Mouse (Mus musculus): ENCODE data around the gene Setd7. TPM values are rescaled to one million over a fixed set of nuclear protein-coding genes. Genes with fewer than 3 reads are reported as not detected.
A peak's percentile ranks its signal among the peaks of the same experiment; 100 is the strongest.

Setd7 gene
- polyA plus RNA-seq, 1 experiment from 2014 or later, result 0.64 TPM

DNA sequence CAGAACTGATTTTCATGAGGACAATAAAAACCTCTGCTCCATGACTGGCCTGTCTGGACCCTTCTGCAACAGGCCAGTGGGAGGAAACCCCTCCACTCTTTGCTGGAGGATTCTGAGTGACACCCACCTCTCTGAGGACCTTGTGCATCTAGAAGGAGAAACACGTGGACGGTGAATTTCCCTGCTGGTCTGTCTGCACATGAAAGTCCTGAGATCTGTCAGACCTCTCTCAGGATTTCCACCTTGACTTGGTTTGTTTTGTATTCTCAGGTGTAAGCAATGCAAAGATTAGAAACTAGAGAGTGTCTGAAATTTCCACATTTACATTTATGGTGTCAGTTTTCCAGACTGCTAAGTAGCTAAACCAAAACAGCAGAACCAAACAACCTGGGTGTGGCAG is 8.5 kb downstream of the Setd7 start:
- Histone ChIP-seq H3K9me3 (replicated peaks; ENCODE audit: control insufficient read depth, low read length) (no peaks in the 10 kb centered on the region), H3K9ac (ENCODE audit: low read depth, low read length) (no peak overlapping the region), H3K4me1 (ENCODE audit: control insufficient read depth, low read depth, low read length) (peaks cover 14% of the 10 kb centered on the region), H3K27me3 (ENCODE audit: control insufficient read depth, insufficient read depth, low read depth, low read length) (no peaks in the 10 kb centered on the region), H3K36me3 (ENCODE audit: control insufficient read depth, insufficient read depth) (no peaks in the 10 kb centered on the region), H3K27ac (ENCODE audit: low read length) (no peak overlapping the region), H3K4me2 (ENCODE audit: low read depth, low read length) (no peak overlapping the region), H3K4me3 (ENCODE audit: low read depth, low read length) (no peak overlapping the region)
- 80% methylated on average over 2 of the region's 2 CpGs for WGBS (ENCODE audit: insufficient replicate concordance)
- no peak for ATAC-seq (ENCODE audit: low read depth)

- H3K27me3 ChIP-seq (ENCODE audit: control insufficient read depth, insufficient read depth, low read depth, low read length), result no peaks in the 10 kb centered on the region
- H3K4me2 ChIP-seq (ENCODE audit: low read depth, low read length), result no peak overlapping the region
- no peaks in the 10 kb centered on the region for H3K36me3 ChIP-seq (ENCODE audit: control insufficient read depth, insufficient read depth)
- ATAC-seq (ENCODE audit: low read depth), result no peak
- no peak overlapping the region for H3K4me3 ChIP-seq (ENCODE audit: low read depth, low read length)
- no peak overlapping the region for H3K9ac ChIP-seq (ENCODE audit: low read depth, low read length)
- H3K4me1 ChIP-seq (ENCODE audit: control insufficient read depth, low read depth, low read length), result peaks cover 9% of the 10 kb centered on the region
- H3K27ac ChIP-seq (ENCODE audit: low read length), result no peak overlapping the region
- 82% methylated on average over 17 of the region's 17 CpGs for WGBS (ENCODE audit: insufficient replicate concordance)
- H3K9me3 ChIP-seq (replicated peaks; ENCODE audit: control insufficient read depth, low read length), result no peaks in the 10 kb centered on the region
Measured at GRCm38 (mm10) chr3:51548987-51549579, 11.6 kb downstream of the Setd7 start.

DNA sequence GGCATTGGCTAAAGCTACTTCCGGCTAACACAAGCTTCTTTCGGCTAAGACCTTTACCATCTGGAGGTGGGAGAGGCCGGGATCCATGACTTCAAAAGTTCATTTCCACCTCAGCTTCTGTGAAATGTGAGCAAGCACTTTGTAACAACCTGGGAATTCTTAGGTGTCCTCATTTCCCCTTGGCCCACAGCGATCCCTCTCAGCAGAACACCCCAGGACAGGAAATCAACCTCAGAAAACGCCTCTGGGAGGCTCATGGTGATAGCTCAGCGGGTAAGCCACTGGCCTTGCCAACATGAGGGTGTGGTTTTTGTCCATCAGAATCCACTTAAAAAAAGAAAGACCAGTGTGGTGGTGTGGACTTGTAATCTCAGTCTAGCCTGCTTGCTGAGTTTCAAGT is 13.1 kb downstream of the Setd7 start:
- Histone ChIP-seq H3K4me3 (ENCODE audit: low read depth, low read length) (no peak overlapping the region), H3K4me2 (ENCODE audit: low read depth, low read length) (no peak overlapping the region), H3K27ac (ENCODE audit: low read length) (no peak overlapping the region), H3K27me3 (ENCODE audit: control insufficient read depth, insufficient read depth, low read depth, low read length) (no peaks in the 10 kb centered on the region), H3K4me1 (ENCODE audit: control insufficient read depth, low read depth, low read length) (peaks cover 2% of the 10 kb centered on the region), H3K36me3 (ENCODE audit: control insufficient read depth, insufficient read depth) (no peaks in the 10 kb centered on the region), H3K9me3 (replicated peaks; ENCODE audit: control insufficient read depth, low read length) (no peaks in the 10 kb centered on the region), H3K9ac (ENCODE audit: low read depth, low read length) (no peak overlapping the region)
- no peak for ATAC-seq (ENCODE audit: low read depth)
- 72% methylated on average over 6 of the region's 6 CpGs for WGBS (ENCODE audit: insufficient replicate concordance)

- ATAC-seq (ENCODE audit: low read depth), result no peak
- Histone ChIP-seq H3K36me3 (ENCODE audit: control insufficient read depth, insufficient read depth) (no peaks in the 10 kb centered on the region; the same call in 1 of the 2 replicates), H3K4me1 (ENCODE audit: control insufficient read depth, low read depth, low read length) (peaks cover 5% of the 10 kb centered on the region), H3K27me3 (ENCODE audit: control insufficient read depth, insufficient read depth, low read depth, low read length) (no peaks in the 10 kb centered on the region), H3K4me2 (ENCODE audit: low read depth, low read length) (no peak overlapping the region), H3K9me3 (replicated peaks; ENCODE audit: control insufficient read depth, low read length) (no peaks in the 10 kb centered on the region), H3K4me3 (ENCODE audit: low read depth, low read length) (no peak overlapping the region), H3K27ac (ENCODE audit: low read length) (no peak overlapping the region), H3K9ac (ENCODE audit: low read depth, low read length) (no peak overlapping the region)
- WGBS (ENCODE audit: insufficient replicate concordance), result 78% methylated on average over 19 of the region's 19 CpGs
Measured at GRCm38 (mm10) chr3:51544442-51545128, 16.1 kb downstream of the Setd7 start.

DNA sequence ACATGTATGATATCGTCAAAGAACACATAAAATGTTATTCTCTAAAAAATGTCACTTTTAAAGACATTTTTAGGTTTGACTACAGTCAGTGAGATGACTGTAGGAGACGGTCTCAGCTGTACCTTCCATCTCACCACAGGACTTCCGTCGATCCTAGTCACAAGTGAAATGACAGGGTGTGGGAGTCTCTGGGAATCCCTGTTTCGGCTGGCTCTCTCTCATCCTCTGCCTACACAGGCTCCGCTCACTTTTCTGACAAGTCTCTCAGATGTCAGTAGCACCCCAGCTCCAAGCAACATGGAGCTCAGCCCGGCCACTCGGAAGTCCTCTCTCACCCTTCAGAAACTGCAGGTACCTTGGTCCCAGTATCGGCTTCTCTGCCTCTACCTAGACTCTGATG is 20.0 kb downstream of the Setd7 start:
- ATAC-seq (ENCODE audit: low read depth), result no peak
- Histone ChIP-seq H3K4me2 (ENCODE audit: low read depth, low read length) (no peak overlapping the region), H3K9me3 (replicated peaks; ENCODE audit: control insufficient read depth, low read length) (no peaks in the 10 kb centered on the region), H3K4me1 (ENCODE audit: control insufficient read depth, low read depth, low read length) (peaks cover 5% of the 10 kb centered on the region), H3K27ac (ENCODE audit: low read length) (no peak overlapping the region), H3K36me3 (ENCODE audit: control insufficient read depth, insufficient read depth) (no peaks in the 10 kb centered on the region; the same call in 1 of the 2 replicates), H3K4me3 (ENCODE audit: low read depth, low read length) (no peak overlapping the region), H3K9ac (ENCODE audit: low read depth, low read length) (no peak overlapping the region), H3K27me3 (ENCODE audit: control insufficient read depth, insufficient read depth, low read depth, low read length) (no peaks in the 10 kb centered on the region)
- WGBS (ENCODE audit: insufficient replicate concordance), result 85% methylated on average over 9 of the region's 9 CpGs

DNA sequence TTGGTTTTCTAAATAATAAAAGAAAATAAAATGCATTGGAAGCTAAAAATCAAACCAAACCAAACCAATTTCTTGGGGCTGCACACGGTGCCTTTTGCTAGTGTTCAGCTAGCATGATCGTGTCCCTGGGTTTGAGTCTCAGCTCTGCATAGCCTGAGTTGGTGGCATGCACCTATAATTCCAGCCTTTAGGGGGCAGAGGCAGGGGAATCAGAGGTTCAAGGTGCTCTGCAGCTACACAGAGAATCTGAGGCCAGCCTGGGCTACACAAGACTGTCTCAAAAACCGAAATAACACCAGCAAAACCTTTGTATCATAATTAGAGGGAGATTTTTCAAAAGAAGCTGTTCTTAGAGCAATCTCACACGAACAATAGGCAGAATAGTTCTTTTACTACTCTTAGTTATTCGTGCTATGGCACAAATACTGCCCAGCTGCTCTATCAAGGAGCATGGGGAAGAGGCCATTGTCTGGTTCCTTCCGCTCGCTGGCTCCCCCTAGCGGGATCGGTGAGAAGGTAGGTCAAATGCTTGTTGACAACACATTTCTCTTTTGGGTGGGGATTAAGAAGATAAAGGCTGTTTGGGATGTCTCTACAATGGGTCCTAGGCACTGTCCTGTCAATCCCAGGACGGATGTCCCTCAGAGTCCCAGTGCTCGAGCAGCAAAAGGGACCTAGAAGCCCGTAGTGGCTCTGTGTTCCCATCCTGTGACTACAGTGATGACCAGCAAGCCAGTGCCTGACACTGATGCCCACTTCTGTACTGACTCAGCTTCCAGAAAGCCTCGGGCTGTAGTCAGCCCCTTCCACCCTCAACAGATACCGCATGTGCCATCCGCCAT is 20.9 kb downstream of the Setd7 start:
- 37% methylated on average over 15 of the region's 15 CpGs for WGBS (ENCODE audit: insufficient replicate concordance)
- Histone ChIP-seq H3K4me1 (ENCODE audit: control insufficient read depth, low read depth, low read length) (peaks cover 5% of the 10 kb centered on the region), H3K4me2 (ENCODE audit: low read depth, low read length) (no peak overlapping the region), H3K4me3 (ENCODE audit: low read depth, low read length) (no peak overlapping the region), H3K36me3 (ENCODE audit: control insufficient read depth, insufficient read depth) (no peaks in the 10 kb centered on the region; the same call in 1 of the 2 replicates), H3K27me3 (ENCODE audit: control insufficient read depth, insufficient read depth, low read depth, low read length) (no peaks in the 10 kb centered on the region), H3K9me3 (replicated peaks; ENCODE audit: control insufficient read depth, low read length) (no peaks in the 10 kb centered on the region), H3K9ac (ENCODE audit: low read depth, low read length) (no peak overlapping the region), H3K27ac (ENCODE audit: low read length) (no peak overlapping the region; the same call in 1 of the 2 replicates)
- ATAC-seq (ENCODE audit: low read depth), result peak; percentile 21; the same call in 1 of the 2 replicates

GRCm38 (mm10) chr3:51534013-51534412 is 26.7 kb downstream of the Setd7 start:
- ATAC-seq (ENCODE audit: low read depth), result no peak
- no peak overlapping the region for H3K4me2 ChIP-seq (ENCODE audit: low read depth, low read length)
- WGBS (ENCODE audit: insufficient replicate concordance), result 85% methylated on average over 9 of the region's 9 CpGs
- H3K27me3 ChIP-seq (ENCODE audit: control insufficient read depth, insufficient read depth, low read depth, low read length), result no peaks in the 10 kb centered on the region
- H3K4me1 ChIP-seq (ENCODE audit: control insufficient read depth, low read depth, low read length), result peaks cover 3% of the 10 kb centered on the region; the same call in 1 of the 2 replicates
- H3K4me3 ChIP-seq (ENCODE audit: low read depth, low read length), result no peak overlapping the region
- no peak overlapping the region for H3K9ac ChIP-seq (ENCODE audit: low read depth, low read length)
- no peaks in the 10 kb centered on the region for H3K9me3 ChIP-seq (replicated peaks; ENCODE audit: control insufficient read depth, low read length)
- H3K36me3 ChIP-seq (ENCODE audit: control insufficient read depth, insufficient read depth), result peaks cover 2% of the 10 kb centered on the region; the same call in 1 of the 2 replicates
- H3K27ac ChIP-seq (ENCODE audit: low read length), result no peak overlapping the region

GRCm38 (mm10) chr3:51533573-51533972 is 27.1 kb downstream of the Setd7 start:
- Histone ChIP-seq H3K27ac (ENCODE audit: low read length) (no peak overlapping the region), H3K4me2 (ENCODE audit: low read depth, low read length) (no peak overlapping the region), H3K4me3 (ENCODE audit: low read depth, low read length) (no peak overlapping the region), H3K4me1 (ENCODE audit: control insufficient read depth, low read depth, low read length) (peaks cover 3% of the 10 kb centered on the region; the same call in 1 of the 2 replicates), H3K9me3 (replicated peaks; ENCODE audit: control insufficient read depth, low read length) (no peaks in the 10 kb centered on the region), H3K36me3 (ENCODE audit: control insufficient read depth, insufficient read depth) (peaks cover 2% of the 10 kb centered on the region; the same call in 1 of the 2 replicates), H3K27me3 (ENCODE audit: control insufficient read depth, insufficient read depth, low read depth, low read length) (no peaks in the 10 kb centered on the region), H3K9ac (ENCODE audit: low read depth, low read length) (no peak overlapping the region)
- no peak for ATAC-seq (ENCODE audit: low read depth)
- WGBS (ENCODE audit: insufficient replicate concordance), result 83% methylated on average over 5 of the region's 5 CpGs

Measured in liver, embryonic 16.5 days (tissue).